ENCODE assay signal across 9 mouse cellular contexts in the genomic region with DNA sequence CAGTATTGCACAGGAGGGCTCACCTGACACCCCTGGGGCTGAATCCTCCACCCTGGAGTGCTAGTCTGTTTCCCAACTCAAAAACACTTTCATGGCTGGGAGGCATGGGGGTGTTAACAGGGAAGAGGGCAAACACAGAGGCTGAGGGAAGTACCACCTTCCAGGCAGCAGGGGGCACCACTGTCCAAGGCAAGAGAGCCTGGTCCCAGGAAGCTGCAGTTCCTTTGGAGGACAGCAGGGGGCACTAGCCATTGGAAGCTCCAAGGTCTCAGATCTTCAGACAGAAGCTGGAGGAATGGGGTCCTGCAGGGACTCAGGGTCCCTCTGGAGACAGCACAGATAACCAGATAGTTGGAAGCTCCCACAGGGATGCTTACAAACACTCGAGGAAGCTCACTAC. TPM values are rescaled to one million over a fixed set of nuclear protein-coding genes. Genes with fewer than 3 reads are reported as not detected.
DNase-seq lines count a peak whose midpoint lies in the region; TF ChIP-seq lines count a peak whose summit lies in the region.
"Had no signal": no experiment of that assay in that cellular context is flagged by ENCODE, and none has a peak within 500 bp of the region (broad histone marks: within the 10 kb centered on the region; RNA-seq: fewer than 3 reads in every experiment).

No protein-coding gene starts in this region.

- H3K4me3 ChIP-seq in left cerebral cortex, adult 2 months: no peak overlapping the region
- H3K4me3 ChIP-seq: myocyte had no signal

- DNase-seq in ZHBTc4 (ENCODE audit: low read depth, low spot score): peak; percentile 90
- DNase-seq in cerebellum, adult 9-11 months: peak; percentile 77
- peak; percentile 78 to 91 for DNase-seq in frontal cortex, postnatal 14 days (ENCODE audit: low spot score in 2 of 2)
- peak; percentile 82 for DNase-seq in induced T-regulatory cell, adult 2 months (ENCODE audit: low read depth)
- DNase-seq in left cerebral cortex, adult 2 months (ENCODE audit: extremely low spot score in 1 of 2, low spot score in 2 of 2): peak; percentile 84 to 95
- peak; percentile 90 for DNase-seq in mesoderm, embryonic 11.5 days (ENCODE audit: low read depth, low spot score)
- peak; percentile 87 for DNase-seq in right cerebral cortex, postnatal 25 days
- DNase-seq in urinary bladder, postnatal 25 days (ENCODE audit: low spot score): peak; percentile 96

- no peak; the same call in none of the 2 replicates for TF ChIP-seq CTCF in left cerebral cortex, adult 2 months (IDR thresholded peaks at IDR 0.05)

- no peak overlapping the region; the same call in 1 of the 2 replicates for H3K27ac ChIP-seq in left cerebral cortex, adult 2 months

- intact Hi-C loops in left cerebral cortex, adult 2 months (cut with DNase I): loop anchor here (1.0 kb wide), 2 partner anchors 68 to 127 kb away; partner anchors contain the start of gene Tmem211

RNA-seq across cellular contexts. Expression of gene Crybb3, which starts 18.2 kb away (rescaled TPM):
- total RNA-seq in left cerebral cortex, adult 2 months (2021): 1 to 10 TPM; 1.3 to 1.7 TPM

RNA-seq across cellular contexts. Expression of gene Crybb2, which starts 29.6 kb away (rescaled TPM):
- total RNA-seq in left cerebral cortex, adult 2 months (2021): not detected
